8 mouse cellular contexts compared by ENCODE assay signal in the genomic region with DNA sequence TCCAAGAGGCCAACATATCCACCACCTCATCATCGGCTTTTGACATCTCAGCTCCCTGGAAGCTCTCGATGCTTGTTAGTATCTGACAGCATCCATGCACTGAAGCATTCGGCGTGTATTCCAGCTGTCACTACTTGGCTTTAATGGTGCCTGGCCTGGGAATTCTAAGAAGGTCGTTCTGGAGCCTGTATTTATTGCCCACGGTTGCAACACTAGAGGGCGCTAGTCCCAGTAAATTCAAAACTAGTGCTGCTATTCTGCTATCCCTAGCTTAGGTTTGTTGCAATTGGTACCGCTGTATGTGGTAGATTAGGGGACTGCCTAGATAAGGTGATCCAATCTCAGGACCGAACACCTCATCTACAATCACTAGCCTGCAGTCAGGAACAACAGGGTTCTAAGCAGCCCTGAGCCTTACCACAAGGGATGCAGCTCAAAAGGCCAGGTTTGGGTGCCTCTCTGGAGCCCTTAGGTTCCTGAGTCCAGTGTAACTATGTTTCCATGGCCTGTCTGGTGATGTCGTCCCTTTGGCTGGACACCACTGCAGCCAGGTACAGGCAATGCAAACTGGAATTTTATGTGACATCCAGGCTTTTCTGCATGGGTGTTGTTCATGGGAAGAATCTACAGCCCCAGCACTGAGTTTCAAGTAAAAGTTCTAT.
DNase-seq lines count a peak whose midpoint lies in the region; ATAC-seq and TF ChIP-seq lines count a peak whose summit lies in the region.
"Had no signal": no experiment of that assay in that cellular context is flagged by ENCODE, and none has a peak within 500 bp of the region (broad histone marks: within the 10 kb centered on the region; RNA-seq: fewer than 3 reads in every experiment).

No protein-coding gene starts in this region.

- H3K27me3 ChIP-seq in midbrain, embryonic 11.5 days (ENCODE audit: control insufficient read depth, insufficient read depth, low read length) = no peaks in the 10 kb centered on the region
- no peaks in the 10 kb centered on the region for H3K27me3 ChIP-seq in midbrain, embryonic 13.5 days
- no peaks in the 10 kb centered on the region for H3K27me3 ChIP-seq in G1E (ENCODE audit: insufficient read depth, low read length)
- H3K27me3 ChIP-seq in limb, embryonic 11.5 days (ENCODE audit: control insufficient read depth, insufficient read depth, low read length) = no peaks in the 10 kb centered on the region
- H3K27me3 ChIP-seq: heart, embryonic 15.5 days had no signal

- peak; percentile 21; the same call in 1 of the 2 replicates for TF ChIP-seq CTCF in G1E (IDR thresholded peaks at IDR 0.05; ENCODE audit: low read depth, low read length)

- 48% methylated on average over 10 of the region's 10 CpGs for WGBS in midbrain, embryonic 11.5 days
- 42% methylated on average over 10 of the region's 10 CpGs for WGBS in midbrain, embryonic 13.5 days
- WGBS in limb, embryonic 11.5 days = 41% methylated on average over 10 of the region's 10 CpGs

- ATAC-seq in midbrain, embryonic 11.5 days (ENCODE audit: low FRiP score) = peak; percentile 50; the same call in 1 of the 2 replicates
- ATAC-seq in midbrain, embryonic 13.5 days = no peak
- no peak for ATAC-seq in G1E (ENCODE audit: extremely low read depth, insufficient number of reproducible peaks, low FRiP score, poor library complexity, severe bottlenecking)
- no peak for ATAC-seq in limb, embryonic 11.5 days (ENCODE audit: insufficient number of reproducible peaks, low FRiP score, low TSS enrichment, low read depth)

- intact Hi-C loops in gastrocnemius, postnatal 36 days (cut with DNase I) = loop anchor here (5.0 kb wide), 1 partner anchor 544 kb away; no protein-coding TSS in a partner anchor

- no peaks in the 10 kb centered on the region for H3K9me3 ChIP-seq in midbrain, embryonic 11.5 days (ENCODE audit: control insufficient read depth, low read length)
- H3K9me3 ChIP-seq in midbrain, embryonic 13.5 days = no peaks in the 10 kb centered on the region
- H3K9me3 ChIP-seq in G1E (replicated peaks) = no peaks in the 10 kb centered on the region
- H3K9me3 ChIP-seq in limb, embryonic 11.5 days (ENCODE audit: control insufficient read depth, low read length) = no peaks in the 10 kb centered on the region
- H3K9me3 ChIP-seq: heart, embryonic 15.5 days had no signal

- no peak overlapping the region for H3K27ac ChIP-seq in midbrain, embryonic 11.5 days (ENCODE audit: low read depth, low read length)
- no peak overlapping the region for H3K27ac ChIP-seq in midbrain, embryonic 13.5 days
- H3K27ac ChIP-seq in limb, embryonic 11.5 days (replicated peaks; ENCODE audit: low read depth, low read length) = no peak overlapping the region
- H3K27ac ChIP-seq: heart, embryonic 15.5 days had no signal

- H3K4me1 ChIP-seq in midbrain, embryonic 11.5 days (ENCODE audit: control insufficient read depth, insufficient read depth, low read length) = no peaks in the 10 kb centered on the region
- H3K4me1 ChIP-seq in midbrain, embryonic 13.5 days (replicated peaks) = no peaks in the 10 kb centered on the region
- H3K4me1 ChIP-seq in G1E (ENCODE audit: insufficient read depth, low read depth, low read length) = no peaks in the 10 kb centered on the region
- no peaks in the 10 kb centered on the region for H3K4me1 ChIP-seq in limb, embryonic 11.5 days (ENCODE audit: control insufficient read depth, insufficient read depth, low read length)
- H3K4me1 ChIP-seq: heart, embryonic 15.5 days had no signal

- H3K4me3 ChIP-seq in midbrain, embryonic 11.5 days (ENCODE audit: low read depth, low read length) = no peak overlapping the region
- H3K4me3 ChIP-seq in midbrain, embryonic 13.5 days (replicated peaks) = no peak overlapping the region
- no peak overlapping the region for H3K4me3 ChIP-seq in G1E (ENCODE audit: low read depth, low read length)
- no peak overlapping the region for H3K4me3 ChIP-seq in limb, embryonic 11.5 days (ENCODE audit: low read depth, low read length)
- H3K4me3 ChIP-seq: heart, embryonic 15.5 days had no signal

- DNase-seq in midbrain, embryonic 11.5 days (ENCODE audit: low spot score, missing footprints) = peak; percentile 92
- DNase-seq in G1E (ENCODE audit: low spot score) = no peak
- DNase-seq in adrenal gland, postnatal 36 days = peak; percentile 63 to 67
- DNase-seq in gastrocnemius, postnatal 36 days = peak; percentile 36 to 42
- DNase-seq in limb, embryonic 11.5 days (ENCODE audit: low spot score) = peak; percentile 65
- peak; percentile 1 to 13 for DNase-seq in spleen, postnatal 36 days (ENCODE audit: low spot score in 2 of 2)

- H3K9ac ChIP-seq in midbrain, embryonic 11.5 days (ENCODE audit: low read length) = no peak overlapping the region
- H3K9ac ChIP-seq in midbrain, embryonic 13.5 days (replicated peaks) = no peak overlapping the region
- no peak overlapping the region for H3K9ac ChIP-seq in limb, embryonic 11.5 days (ENCODE audit: low read length)
- H3K9ac ChIP-seq: heart, embryonic 15.5 days had no signal

- H3K4me2 ChIP-seq in midbrain, embryonic 11.5 days = no peak overlapping the region
- no peak overlapping the region for H3K4me2 ChIP-seq in midbrain, embryonic 13.5 days (replicated peaks)
- H3K4me2 ChIP-seq in limb, embryonic 11.5 days (ENCODE audit: low read depth, severe bottlenecking) = no peak overlapping the region
- H3K4me2 ChIP-seq: heart, embryonic 15.5 days had no signal

- no peaks in the 10 kb centered on the region for H3K36me3 ChIP-seq in midbrain, embryonic 11.5 days (ENCODE audit: control insufficient read depth, insufficient read depth, low read length)
- H3K36me3 ChIP-seq in midbrain, embryonic 13.5 days = no peaks in the 10 kb centered on the region
- no peaks in the 10 kb centered on the region for H3K36me3 ChIP-seq in G1E (replicated peaks)
- H3K36me3 ChIP-seq in limb, embryonic 11.5 days (ENCODE audit: control insufficient read depth, insufficient read depth, low read length) = no peaks in the 10 kb centered on the region
- H3K36me3 ChIP-seq: heart, embryonic 15.5 days had no signal
